Mouse (Mus musculus): ENCODE results near the gene Mob1b.

GRCm38 (mm10) chr5:88720116-88721002 lies at the start of gene Mob1b:
- TF ChIP-seq CTCF (IDR thresholded peaks at IDR 0.05; ENCODE audit: insufficient read depth, low read depth, low read length) = no peak
- TF ChIP-seq POLR2A (IDR thresholded peaks at IDR 0.05; ENCODE audit: insufficient read depth, low read depth, low read length) = peak; percentile 89

Data from olfactory bulb, adult 2 months (tissue).